Mouse (Mus musculus) hindbrain, embryonic 14.5 days (tissue): ENCODE measurements around the gene Islr. TPM values are rescaled to one million over a fixed set of nuclear protein-coding genes. Genes with fewer than 3 reads are reported as not detected.

ENCODE experiments used
- ATAC-seq: fragments of 200-750 bp; cut with Nextera tagmentation; 2 replicates; pipeline ENCODE4 v1.8.0; 2017; ENCODE audit warnings: moderate number of reproducible peaks, mild to moderate bottlenecking, moderate TSS enrichment, moderate library complexity; ENCODE audit not compliant: low FRiP score
- DNase-seq: peaks from one replicate; pipeline ENCODE4 v3.0.0-alpha.2; 2015; ENCODE audit warnings: low spot score
- H3K27ac ChIP-seq: fragments of 300-500 bp; sonication (generic); 2 replicates; pipeline ENCODE4 v1.5.1; 2014; ENCODE audit warnings: mild to moderate bottlenecking, moderate library complexity
- H3K27me3 ChIP-seq: fragments of 300-500 bp; sonication (generic); 2 replicates; pipeline ENCODE4 v1.6.1; 2014; ENCODE audit warnings: mild to moderate bottlenecking, low read length, mixed read lengths; ENCODE audit not compliant: control insufficient read depth, insufficient read depth
- H3K36me3 ChIP-seq: fragments of 300-500 bp; sonication (generic); replicated peaks from 2 replicates; pipeline ENCODE4 v1.6.1; 2014; ENCODE audit not compliant: control insufficient read depth, insufficient read depth
- H3K4me1 ChIP-seq: fragments of 300-500 bp; sonication (generic); replicated peaks from 2 replicates; pipeline ENCODE4 v1.6.1; 2014; ENCODE audit warnings: antibody characterized with exemption, low read length, mixed read lengths; ENCODE audit not compliant: control insufficient read depth, insufficient read depth
- H3K4me2 ChIP-seq: fragments of 300-500 bp; sonication (generic); replicated peaks from 2 replicates; pipeline ENCODE4 v1.6.1; 2014; ENCODE audit warnings: mild to moderate bottlenecking, moderate library complexity
- H3K4me3 ChIP-seq: fragments of 300-500 bp; sonication (generic); replicated peaks from 2 replicates; pipeline ENCODE4 v1.5.1; 2014; ENCODE audit warnings: mild to moderate bottlenecking, low read length
- H3K9ac ChIP-seq: fragments of 300-500 bp; sonication (generic); 2 replicates; pipeline ENCODE4 v1.6.1; 2014
- H3K9me3 ChIP-seq: fragments of 300-500 bp; sonication (generic); 2 replicates; pipeline ENCODE4 v1.6.1; 2016; ENCODE audit warnings: low read length; ENCODE audit not compliant: control insufficient read depth
- WGBS: fragments of 180-500 bp; shearing (Covaris S2); extraction: QIAGEN DNeasy Blood & Tissue Kit; methylation state at CpG from one replicate; pipeline ENCODE4 v1.1.7; 2014; 5-methylcytosine and 5-hydroxymethylcytosine counted together
- polyA plus RNA-seq: library from polyadenylated mRNA; unstranded; fragments of >200 nt; fragmentation: Nextera tagmentation; extraction: Ambion mirVana; gene quantifications from 2 replicates; pipeline ENCODE4 v1.2.1, GENCODE M21; 2014

Islr gene
- polyA plus RNA-seq, 1 experiment from 2014 or later: 34.8 TPM

GRCm38 (mm10) chr9:58129508-58129907 lies 74.6 kb downstream of the Islr start:
- Histone ChIP-seq H3K4me1 (peaks cover 13% of the 10 kb centered on the region), H3K27ac (no peak overlapping the region), H3K4me3 (no peak overlapping the region), H3K27me3 (peaks cover 19% of the 10 kb centered on the region), H3K36me3 (no peaks in the 10 kb centered on the region), H3K4me2 (no peak overlapping the region), H3K9ac (no peak overlapping the region), H3K9me3 (no peaks in the 10 kb centered on the region)
- ATAC-seq (no peak), DNase-seq (no peak)
- 21% methylated on average over 8 of the region's 8 CpGs for WGBS

- H3K4me2 ChIP-seq: no peak overlapping the region
- no peak overlapping the region for H3K27ac ChIP-seq
- no peaks in the 10 kb centered on the region for H3K9me3 ChIP-seq
- no peaks in the 10 kb centered on the region for H3K36me3 ChIP-seq
- WGBS: 5% methylated on average over 13 of the region's 13 CpGs
- no peak overlapping the region for H3K4me3 ChIP-seq
- DNase-seq (no peak), ATAC-seq (no peak)
- H3K9ac ChIP-seq: no peak overlapping the region
- H3K27me3 ChIP-seq: peaks cover 19% of the 10 kb centered on the region
- H3K4me1 ChIP-seq: peaks cover 13% of the 10 kb centered on the region
Observed at GRCm38 (mm10) chr9:58128926-58129413, 75.1 kb downstream of the Islr start.

- Histone ChIP-seq H3K36me3 (no peaks in the 10 kb centered on the region), H3K27ac (no peak overlapping the region), H3K9ac (no peak overlapping the region), H3K4me2 (no peak overlapping the region), H3K27me3 (peaks cover 12% of the 10 kb centered on the region), H3K9me3 (no peaks in the 10 kb centered on the region), H3K4me1 (peaks cover 13% of the 10 kb centered on the region), H3K4me3 (no peak overlapping the region)
- no peak for ATAC-seq
- WGBS: 26% methylated on average over 4 of the region's 4 CpGs
- no peak for DNase-seq
Observed at GRCm38 (mm10) chr9:58125811-58126210, 78.3 kb downstream of the Islr start.

GRCm38 (mm10) chr9:58125085-58125484 lies 79.0 kb downstream of the Islr start:
- Histone ChIP-seq H3K27ac (no peak overlapping the region), H3K4me2 (no peak overlapping the region), H3K36me3 (no peaks in the 10 kb centered on the region), H3K4me1 (peaks cover 13% of the 10 kb centered on the region), H3K9me3 (no peaks in the 10 kb centered on the region), H3K9ac (no peak overlapping the region), H3K27me3 (peaks cover 5% of the 10 kb centered on the region), H3K4me3 (no peak overlapping the region)
- ATAC-seq (no peak), DNase-seq (no peak)
- 43% methylated on average over 3 of the region's 3 CpGs for whole genome bisulfite sequencing

GRCm38 (mm10) chr9:58118671-58119070 lies 85.4 kb downstream of the Islr start, which contains the start of gene Ccdc33:
Ccdc33 (minus strand) TSS chr9:58118823.
- WGBS: 35% methylated on average over 2 of the region's 2 CpGs
- Histone ChIP-seq H3K4me2 (no peak within 1 kb of the TSS), H3K36me3 (no peaks in the 10 kb centered on the region), H3K9ac (no peak within 1 kb of the TSS), H3K27ac (no peak within 1 kb of the TSS), H3K4me1 (peaks cover 25% of the 10 kb centered on the region), H3K27me3 (peaks cover 5% of the 10 kb centered on the region; the same call in 1 of the 2 replicates), H3K4me3 (no peak within 1 kb of the TSS), H3K9me3 (no peaks in the 10 kb centered on the region)
- ATAC-seq: no peak
- no peak for DNase-seq

GRCm38 (mm10) chr9:58116024-58116651 lies 88.0 kb downstream of the Islr start:
- ATAC-seq: no peak
- Histone ChIP-seq H3K27me3 (peaks cover 5% of the 10 kb centered on the region; the same call in 1 of the 2 replicates), H3K36me3 (no peaks in the 10 kb centered on the region), H3K27ac (peak overlapping the region; percentile 3; the same call in 1 of the 2 replicates), H3K4me2 (no peak overlapping the region), H3K9ac (no peak overlapping the region), H3K9me3 (no peaks in the 10 kb centered on the region), H3K4me3 (no peak overlapping the region), H3K4me1 (peaks cover 50% of the 10 kb centered on the region)
- 31% methylated on average over 6 of the region's 7 CpGs for WGBS
- no peak for DNase-seq

GRCm38 (mm10) chr9:58115297-58115925 lies 88.7 kb downstream of the Islr start:
- no peak overlapping the region for H3K4me3 ChIP-seq
- H3K27me3 ChIP-seq: peaks cover 5% of the 10 kb centered on the region; the same call in 1 of the 2 replicates
- WGBS: 18% methylated on average over 7 of the region's 7 CpGs
- no peak overlapping the region for H3K4me2 ChIP-seq
- peak overlapping the region; percentile 3; the same call in 1 of the 2 replicates for H3K27ac ChIP-seq
- H3K4me1 ChIP-seq: peaks cover 57% of the 10 kb centered on the region
- H3K9ac ChIP-seq: no peak overlapping the region
- ATAC-seq: no peak
- H3K36me3 ChIP-seq: no peaks in the 10 kb centered on the region
- no peak for DNase-seq
- no peaks in the 10 kb centered on the region for H3K9me3 ChIP-seq

- peak overlapping the region; percentile 89 for H3K27ac ChIP-seq
- H3K4me1 ChIP-seq: peaks cover 60% of the 10 kb centered on the region
- no peaks in the 10 kb centered on the region for H3K36me3 ChIP-seq
- 5% methylated on average over 9 of the region's 9 CpGs for WGBS
- ATAC-seq (no peak), DNase-seq (no peak)
- peak overlapping the region; percentile 38 for H3K4me2 ChIP-seq
- no peaks in the 10 kb centered on the region for H3K9me3 ChIP-seq
- H3K9ac ChIP-seq: peak overlapping the region; percentile 37; the same call in 1 of the 2 replicates
- no peak overlapping the region for H3K4me3 ChIP-seq
- H3K27me3 ChIP-seq: peaks cover 5% of the 10 kb centered on the region; the same call in 1 of the 2 replicates
Observed at GRCm38 (mm10) chr9:58114019-58114418, 90.1 kb downstream of the Islr start.

- no peaks in the 10 kb centered on the region for H3K9me3 ChIP-seq
- peak overlapping the region; percentile 38 for H3K4me2 ChIP-seq
- H3K27me3 ChIP-seq: peaks cover 5% of the 10 kb centered on the region; the same call in 1 of the 2 replicates
- DNase-seq (no peak), ATAC-seq (peak; percentile 7; the same call in 1 of the 2 replicates)
- 0 out of 2 replicates have a peak overlapping the region, but pooled peaks have one; percentile 1 for H3K4me3 ChIP-seq
- peak overlapping the region; percentile 89 for H3K27ac ChIP-seq
- peaks cover 60% of the 10 kb centered on the region for H3K4me1 ChIP-seq
- peak overlapping the region; percentile 37 for H3K9ac ChIP-seq
- 2% methylated on average over 22 of the region's 22 CpGs for WGBS
- H3K36me3 ChIP-seq: no peaks in the 10 kb centered on the region
Observed at GRCm38 (mm10) chr9:58113279-58113884, 90.7 kb downstream of the Islr start.
